Mouse (Mus musculus): Measurements from ENCODE around the gene Folr2.

Folr2 gene

GRCm38 (mm10) chr7:101822836-101823757 is 33.9 kb downstream of the Folr2 start:
- no peak for DNase-seq

GRCm38 (mm10) chr7:101821571-101822501 is 35.2 kb downstream of the Folr2 start:
- DNase-seq: no peak

DNA sequence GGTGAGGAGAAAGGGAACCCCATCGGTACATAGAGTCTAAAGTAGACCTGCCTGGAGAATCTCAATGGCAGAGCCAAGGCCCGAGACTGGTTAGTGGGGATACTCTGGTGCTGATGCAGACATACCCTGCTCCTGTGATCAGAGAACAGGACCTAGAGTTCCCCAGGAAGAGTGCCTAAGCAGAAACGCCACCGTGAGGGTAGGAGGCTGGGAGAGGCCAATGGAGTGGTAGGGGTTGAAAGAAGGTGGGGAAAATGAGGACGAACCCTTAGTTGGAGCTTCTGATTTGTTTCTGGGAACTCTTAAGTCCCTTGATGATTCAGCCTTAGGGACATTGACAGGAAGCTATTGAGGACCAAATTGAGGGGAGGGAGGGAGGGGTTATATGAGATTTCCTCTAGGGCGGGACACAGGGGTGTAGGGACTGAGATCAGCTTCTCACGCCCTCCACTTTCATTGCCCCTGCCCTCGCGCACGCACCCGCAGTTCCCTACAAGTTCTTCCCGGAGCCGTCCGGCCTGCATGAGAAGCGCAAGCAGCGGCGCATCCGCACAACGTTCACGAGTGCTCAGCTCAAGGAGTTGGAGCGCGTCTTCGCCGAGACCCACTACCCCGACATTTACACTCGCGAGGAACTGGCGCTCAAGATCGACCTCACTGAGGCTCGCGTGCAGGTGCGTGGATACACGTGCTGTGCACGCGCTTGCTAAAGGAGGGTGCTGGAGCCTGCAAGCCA is 36.5 kb downstream of the Folr2 start:
- DNase-seq: no peak

DNA sequence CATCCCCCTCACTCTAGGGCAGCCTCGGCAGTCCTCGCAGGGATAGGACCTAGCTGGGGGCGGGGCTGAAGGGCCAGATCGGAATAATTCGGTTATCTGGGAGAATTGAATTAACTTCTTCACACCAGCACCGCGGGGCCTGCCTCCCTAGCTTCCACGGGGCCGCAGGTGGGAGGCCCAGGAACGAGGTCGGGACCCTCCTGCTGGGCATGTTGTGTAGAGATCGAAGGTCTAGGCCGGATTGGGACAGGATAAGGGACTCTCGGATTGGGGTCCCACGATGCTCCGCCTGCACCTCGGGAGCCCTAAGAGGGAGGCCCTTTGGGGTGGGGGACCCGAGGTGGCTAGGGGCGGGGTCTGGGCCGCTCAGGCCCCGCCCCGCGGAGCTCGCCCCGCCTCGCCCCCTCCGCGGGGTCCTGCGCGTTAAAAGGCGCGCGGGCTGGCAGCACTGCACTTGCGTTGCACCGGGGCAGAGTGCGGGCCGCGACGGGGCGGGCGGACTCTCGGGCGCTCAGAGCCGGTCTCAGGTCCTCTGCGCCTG is 39.1 kb downstream of the Folr2 start, which contains the start of gene Phox2a:
TSS of gene Phox2a (plus strand) at position 453 of the 541 bp plus-strand sequence.
- no peak for DNase-seq
